Comparison of ENCODE assay signal across 10 mouse cellular contexts in genomic region chr7:19543584-19543983, GRCm38 (mm10). TPM values are rescaled to one million over a fixed set of nuclear protein-coding genes. Genes with fewer than 3 reads are reported as not detected.
DNase-seq lines count a peak whose midpoint lies in the region; ATAC-seq and TF ChIP-seq lines count a peak whose summit lies in the region.
"Had no signal": no experiment of that assay in that cellular context is flagged by ENCODE, and none has a peak within 500 bp of the region (broad histone marks: within the 10 kb centered on the region; RNA-seq: fewer than 3 reads in every experiment).

No protein-coding gene starts in this region.

- no peak for ATAC-seq in stomach, embryonic 15.5 days (ENCODE audit: insufficient read depth, low FRiP score, low read depth)

- TF ChIP-seq CTCF in layer of hippocampus, adult 2 months (conservative IDR thresholded peaks at IDR 0.05): peak; percentile 70
- TF ChIP-seq CTCF in CH12.LX (conservative IDR thresholded peaks at IDR 0.05 in 1 of 2, IDR thresholded peaks at IDR 0.05 in 1 of 2; ENCODE audit: low read depth in 2 of 2, low read length in 2 of 2): peak; percentile 39 to 58; a peak in 3 of 4 replicates
- TF ChIP-seq CTCF in brain, embryonic 14.5 days (IDR thresholded peaks at IDR 0.05; ENCODE audit: borderline replicate concordance, extremely low read depth, insufficient read depth, insufficient read length): peak; percentile 52; the same call in 1 of the 2 replicates

- H3K4me2 ChIP-seq in CH12.LX (ENCODE audit: insufficient read depth, low read depth, poor library complexity, severe bottlenecking): no peak overlapping the region
- H3K4me2 ChIP-seq in stomach, embryonic 15.5 days: no peak overlapping the region
- H3K4me2 ChIP-seq: liver, embryonic 13.5 days had no signal

- dilution Hi-C loops in CH12.LX (cut with MboI; ENCODE audit: extremely low pct_ligation_motif_present, extremely low pct_unique_long_range_greater_than_20kb, low sequenced_read_pairs): no loop called here

- H3K9ac ChIP-seq in CH12.LX (ENCODE audit: insufficient read depth, low read depth): no peak overlapping the region
- no peak overlapping the region for H3K9ac ChIP-seq in stomach, embryonic 15.5 days
- H3K9ac ChIP-seq: liver, embryonic 13.5 days had no signal

- 36% methylated on average over 6 of the region's 6 CpGs for WGBS in stomach, embryonic 15.5 days

- H3K4me3 ChIP-seq in layer of hippocampus, adult 2 months: no peak overlapping the region
- no peak overlapping the region for H3K4me3 ChIP-seq in CH12.LX (replicated peaks in 1 of 3; ENCODE audit: low read depth in 2 of 3, low read length in 2 of 3, poor library complexity in 1 of 3)
- no peak overlapping the region for H3K4me3 ChIP-seq in stomach, embryonic 15.5 days (replicated peaks)
- H3K4me3 ChIP-seq: liver, embryonic 13.5 days had no signal

- TF ChIP-seq RAD21 in CH12.LX (IDR thresholded peaks at IDR 0.05; ENCODE audit: low read depth, low read length): no peak; the same call in 1 of the 2 replicates

- no peak for DNase-seq in layer of hippocampus, adult 2 months (ENCODE audit: low spot score in 2 of 2)
- no peak for DNase-seq in layer of hippocampus, adult 8-10 months (ENCODE audit: low spot score in 2 of 2)
- peak; percentile 49 for DNase-seq in CH12.LX (ENCODE audit: extremely low read depth)
- DNase-seq in brain, embryonic 14.5 days (ENCODE audit: low read depth): no peak
- DNase-seq in cerebellum, postnatal 36 days: no peak
- no peak for DNase-seq in gastrocnemius, adult 8-10 months (ENCODE audit: low spot score in 2 of 2)
- DNase-seq: gastrocnemius, postnatal 10 days; liver, embryonic 13.5 days had no signal

- H3K4me1 ChIP-seq in CH12.LX (ENCODE audit: control insufficient read depth in 1 of 2, insufficient read depth in 2 of 2): peaks cover 3 to 45% of the 10 kb centered on the region in 2 experiments; a peak in 2 of 4 replicates
- H3K4me1 ChIP-seq in stomach, embryonic 15.5 days: peaks cover 51% of the 10 kb centered on the region

- no peaks in the 10 kb centered on the region for H3K27me3 ChIP-seq in CH12.LX (replicated peaks)
- no peaks in the 10 kb centered on the region for H3K27me3 ChIP-seq in stomach, embryonic 15.5 days (replicated peaks)
- H3K27me3 ChIP-seq: liver, embryonic 13.5 days had no signal

- peaks cover 6 to 77% of the 10 kb centered on the region in 2 experiments for H3K36me3 ChIP-seq in CH12.LX (replicated peaks in 1 of 2; ENCODE audit: control insufficient read depth in 1 of 2, insufficient read depth in 1 of 2, low read length in 1 of 2)
- no peaks in the 10 kb centered on the region for H3K36me3 ChIP-seq in stomach, embryonic 15.5 days

- in situ Hi-C loops in CH12.LX (cut with MboI; ENCODE audit: low pct_ligation_motif_present, low pct_unique_long_range_greater_than_20kb, low sequenced_read_pairs): loop anchor here (5.0 kb wide), 1 partner anchor 36 kb away; the partner anchor contains the start of genes Bloc1s3 and Trappc6a

- no peak for TF ChIP-seq EP300 in CH12.LX (IDR thresholded peaks at IDR 0.05; ENCODE audit: low read length)

- no peak for TF ChIP-seq POLR2A in CH12.LX (IDR thresholded peaks at IDR 0.05; ENCODE audit: low read depth, low read length)
- TF ChIP-seq POLR2A in brain, embryonic 14.5 days (IDR thresholded peaks at IDR 0.05; ENCODE audit: borderline replicate concordance, extremely low read depth, insufficient read depth, insufficient read length, poor library complexity, severe bottlenecking): no peak

- no peaks in the 10 kb centered on the region for H3K9me3 ChIP-seq in CH12.LX (replicated peaks; ENCODE audit: low read length)
- no peaks in the 10 kb centered on the region for H3K9me3 ChIP-seq in stomach, embryonic 15.5 days
- H3K9me3 ChIP-seq: liver, embryonic 13.5 days had no signal

- H3K27ac ChIP-seq in layer of hippocampus, adult 2 months: no peak overlapping the region
- H3K27ac ChIP-seq in CH12.LX (ENCODE audit: insufficient read depth, low read depth): no peak overlapping the region
- 0 out of 2 replicates have a peak overlapping the region, but pooled peaks have one; percentile 40 for H3K27ac ChIP-seq in stomach, embryonic 15.5 days
- H3K27ac ChIP-seq: liver, embryonic 13.5 days had no signal

- H3K79me2 ChIP-seq in CH12.LX (replicated peaks; ENCODE audit: control insufficient read depth, extremely low read depth, insufficient read depth, poor library complexity, severe bottlenecking): peaks cover 16% of the 10 kb centered on the region

TF ChIP-seq in CH12.LX, 34 proteins besides CTCF, POLR2A, EP300 and RAD21 (continues in another document):
- TF ChIP-seq ELF1 (IDR thresholded peaks at IDR 0.05; ENCODE audit: low read depth, low read length) (0 out of 2 replicates have a peak, but pooled peaks have one; percentile 15), USF2 (conservative IDR thresholded peaks at IDR 0.05; ENCODE audit: low read depth, low read length) (no peak), CHD2 (IDR thresholded peaks at IDR 0.05; ENCODE audit: low read length) (no peak), ETS1 (conservative IDR thresholded peaks at IDR 0.05; ENCODE audit: low read depth, low read length) (no peak), ZNF384 (IDR thresholded peaks at IDR 0.05; ENCODE audit: low read depth, low read length) (no peak), TCF12 (IDR thresholded peaks at IDR 0.05; ENCODE audit: low read depth, low read length) (peak; percentile 17; the same call in 1 of the 2 replicates), SMC3 (IDR thresholded peaks at IDR 0.05; ENCODE audit: low read depth, low read length) (peak; percentile 54), HCFC1 (IDR thresholded peaks at IDR 0.05; ENCODE audit: low read depth, low read length) (no peak), JUND (conservative IDR thresholded peaks at IDR 0.05; ENCODE audit: low read depth, low read length) (no peak), PAX5 (IDR thresholded peaks at IDR 0.05; ENCODE audit: low read length) (no peak), ZMIZ1 (IDR thresholded peaks at IDR 0.05; ENCODE audit: low read depth, low read length) (no peak), CHD1 (IDR thresholded peaks at IDR 0.05; ENCODE audit: low read depth, low read length) (no peak), SIN3A (IDR thresholded peaks at IDR 0.05; ENCODE audit: low read length) (no peak), MAFK (IDR thresholded peaks at IDR 0.05; ENCODE audit: insufficient replicate concordance, low read length) (no peak), MAZ (IDR thresholded peaks at IDR 0.05; ENCODE audit: low read depth, low read length) (no peak), JUN (IDR thresholded peaks at IDR 0.05; ENCODE audit: insufficient read depth, low read depth, low read length) (no peak), RCOR1 (conservative IDR thresholded peaks at IDR 0.05; ENCODE audit: low read depth, low read length) (no peak), MYC (IDR thresholded peaks at IDR 0.05; ENCODE audit: low read depth, low read length) (no peak)

RNA-seq across cellular contexts. Expression of gene Ppp1r37, which starts 19.3 kb away (rescaled TPM):
- total RNA-seq in layer of hippocampus, adult 2 months (2021): 100 to 1,000 TPM; 116 to 118 TPM
- 100 to 1,000 TPM in 2 of 4 experiments, 10 to 100 TPM in 2; 97.7 to 120 (median 108) TPM for total RNA-seq in layer of hippocampus, adult 8-10 months (2022)
- total RNA-seq in CH12.LX (2012; rRNA removed) (13.8 and 14.2 TPM in 2 replicates), CH12.LX (2014; rRNA removed) (7.3 and 7.7 TPM in 2 replicates)
- 15.7 and 16.5 TPM in 2 replicates for polyA plus RNA-seq in CH12.LX (2012; ENCODE audit: insufficient read length, low read depth)
- 116 and 136 TPM in 2 replicates for polyA plus RNA-seq in brain, embryonic 14.5 days (2012; rRNA removed)
- polyA plus RNA-seq in stomach, embryonic 15.5 days (2015; fragmentation: Nextera tagmentation; extraction: Ambion mirVana): 25.3 and 28.2 TPM in 2 replicates
- total RNA-seq in gastrocnemius, adult 8-10 months (2022): 10 to 100 TPM; 45.9 to 52.8 (median 48.8) TPM

RNA-seq across cellular contexts. Expression of gene Nkpd1, which starts 25.9 kb away (rescaled TPM):
- under 1 TPM; 0.38 to 0.71 TPM for total RNA-seq in layer of hippocampus, adult 2 months (2021)
- under 1 TPM; 0.39 to 0.86 (median 0.77) TPM for total RNA-seq in layer of hippocampus, adult 8-10 months (2022)
- total RNA-seq in CH12.LX (2012; rRNA removed) (0.92 and 1.9 TPM in 2 replicates), CH12.LX (2014; rRNA removed) (0.59 and 1.1 TPM in 2 replicates)
- polyA plus RNA-seq in CH12.LX (2012; ENCODE audit: insufficient read length, low read depth): 2.1 and 2.3 TPM in 2 replicates
- 0.51 and 0.68 TPM in 2 replicates for polyA plus RNA-seq in brain, embryonic 14.5 days (2012; rRNA removed)
- polyA plus RNA-seq in stomach, embryonic 15.5 days (2015; fragmentation: Nextera tagmentation; extraction: Ambion mirVana): 0.30 and 0.83 TPM in 2 replicates
- total RNA-seq in gastrocnemius, adult 8-10 months (2022): not detected
- total RNA-seq: gastrocnemius, postnatal 10 days had no signal
- polyA plus RNA-seq: liver, embryonic 13.5 days; neural tube, embryonic 11.5 days had no signal

RNA-seq across cellular contexts. Expression of gene Zfp296, which starts 33.5 kb away (rescaled TPM):
- under 1 TPM; 0.81 to 0.95 TPM for total RNA-seq in layer of hippocampus, adult 2 months (2021)
- 1 to 10 TPM in 2 of 4 experiments, under 1 TPM in 2; 0.90 to 1.3 (median 1.0) TPM for total RNA-seq in layer of hippocampus, adult 8-10 months (2022)
- total RNA-seq in CH12.LX (2012; rRNA removed) (26.5 and 30.0 TPM in 2 replicates), CH12.LX (2014; rRNA removed) (8.6 and 10.7 TPM in 2 replicates)
- 37.6 and 44.0 TPM in 2 replicates for polyA plus RNA-seq in CH12.LX (2012; ENCODE audit: insufficient read length, low read depth)
- 1.4 and 1.6 TPM in 2 replicates for polyA plus RNA-seq in brain, embryonic 14.5 days (2012; rRNA removed)
- polyA plus RNA-seq in stomach, embryonic 15.5 days (2015; fragmentation: Nextera tagmentation; extraction: Ambion mirVana): 1.7 and 2.6 TPM in 2 replicates
- 1 to 10 TPM in 1 of 4 experiments, under 1 TPM in 3; 0.56 to 1.1 (median 0.77) TPM for total RNA-seq in gastrocnemius, adult 8-10 months (2022)

RNA-seq across cellular contexts. Expression of gene Gemin7, which starts 33.8 kb away (rescaled TPM):
- 10 to 100 TPM; 38.8 to 43.9 TPM for total RNA-seq in layer of hippocampus, adult 2 months (2021)
- total RNA-seq in layer of hippocampus, adult 8-10 months (2022): 10 to 100 TPM; 43.4 to 54.4 (median 49.2) TPM
- 52.5 and 63.2 TPM in 2 replicates for total RNA-seq in CH12.LX (2012; rRNA removed)
- 89.6 and 101 TPM in 2 replicates for total RNA-seq in CH12.LX (2014; rRNA removed)
- 59.3 and 64.4 TPM in 2 replicates for polyA plus RNA-seq in CH12.LX (2012; ENCODE audit: insufficient read length, low read depth)
- polyA plus RNA-seq in brain, embryonic 14.5 days (2012; rRNA removed): 67.3 and 72.9 TPM in 2 replicates
- 143 and 157 TPM in 2 replicates for polyA plus RNA-seq in stomach, embryonic 15.5 days (2015; fragmentation: Nextera tagmentation; extraction: Ambion mirVana)
- total RNA-seq in gastrocnemius, adult 8-10 months (2022): 100 to 1,000 TPM in 2 of 4 experiments, 10 to 100 TPM in 2; 78.5 to 108 (median 99.3) TPM

RNA-seq across cellular contexts. Expression of gene Trappc6a, which starts 35.4 kb away (rescaled TPM):
- 10 to 100 TPM; 17.2 to 20.7 TPM for total RNA-seq in layer of hippocampus, adult 2 months (2021)
- total RNA-seq in layer of hippocampus, adult 8-10 months (2022): 10 to 100 TPM; 17.1 to 25.2 (median 21.6) TPM
- total RNA-seq in CH12.LX (2012; rRNA removed): 114 and 201 TPM in 2 replicates
- total RNA-seq in CH12.LX (2014; rRNA removed): 72.2 and 77.8 TPM in 2 replicates
- polyA plus RNA-seq in CH12.LX (2012; ENCODE audit: insufficient read length, low read depth): 37.2 and 41.1 TPM in 2 replicates
- 29.0 and 38.3 TPM in 2 replicates for polyA plus RNA-seq in brain, embryonic 14.5 days (2012; rRNA removed)
- 103 and 105 TPM in 2 replicates for polyA plus RNA-seq in stomach, embryonic 15.5 days (2015; fragmentation: Nextera tagmentation; extraction: Ambion mirVana)
- total RNA-seq in gastrocnemius, adult 8-10 months (2022): 10 to 100 TPM in 1 of 4 experiments, 1 to 10 TPM in 3; 7.6 to 10.2 (median 8.8) TPM

Comparison
In these comparisons a context has a peak if more than half of its experiments do, and no peak if none do; other contexts are left out.
1. RNA of gene Zfp296, which starts 33.5 kb away (total RNA-seq): 8.6 to 30.0 TPM in CH12.LX; 0.90 to 1.3 TPM in layer of hippocampus, adult 8-10 months, 0.81 to 0.95 TPM in layer of hippocampus, adult 2 months and 0.56 to 1.1 TPM in gastrocnemius, adult 8-10 months; every median in the first group is over 4 times any median in the second.
2. Peak in every context shown above with its lines, with median percentiles within 50 percentile points of each other: CTCF ChIP-seq.